Mouse (Mus musculus) cerebellum, adult 2 months (tissue): Measurements from ENCODE around the gene Slc36a4. TPM values are rescaled to one million over a fixed set of nuclear protein-coding genes. Genes with fewer than 3 reads are reported as not detected.

Experiments used
- DNase-seq, 2 experiments: peaks; one replicate each; pipeline ENCODE4 v3.0.0; 2021
- H3K27ac ChIP-seq: fragments of 200-500 bp; 2 replicates; pipeline ENCODE4 v1.5.1; 2012; ENCODE audit warnings: low read length, control low read depth, inconsistent platforms; ENCODE audit not compliant: insufficient read depth
- H3K27me3 ChIP-seq: fragments of 200-500 bp; 2 replicates; pipeline ENCODE4 v1.6.1; 2012; ENCODE audit warnings: inconsistent platforms, mild to moderate bottlenecking, low read length, moderate library complexity; ENCODE audit not compliant: control insufficient read depth, insufficient read depth
- H3K4me1 ChIP-seq: fragments of 200-500 bp; 2 replicates; pipeline ENCODE4 v1.6.1; 2011; ENCODE audit warnings: low read length; ENCODE audit not compliant: control insufficient read depth, insufficient read depth
- H3K4me3 ChIP-seq: fragments of 200-500 bp; replicated peaks from 2 replicates; pipeline ENCODE3; 2011; ENCODE audit warnings: mild to moderate bottlenecking, low read depth, low read length, control low read depth; ENCODE audit not compliant: insufficient read depth
- CTCF ChIP-seq: fragments of 200-500 bp; IDR thresholded peaks from 2 replicates; pipeline ENCODE4 v1.5.1; 2011; ENCODE audit warnings: low read depth, mild to moderate bottlenecking, control low read depth, low read length, moderate library complexity, borderline replicate concordance; ENCODE audit not compliant: insufficient read depth
- POLR2A ChIP-seq: fragments of 200-500 bp; IDR thresholded peaks from 2 replicates; pipeline ENCODE4 v1.6.1; 2011; ENCODE audit warnings: low read length, control low read depth, borderline replicate concordance; ENCODE audit not compliant: insufficient read depth
- WGBS: fragments of 180-500 bp; shearing (Covaris S2); methylation state at CpG from one replicate; pipeline ENCODE4 v1.1.7; 2018; 5-methylcytosine and 5-hydroxymethylcytosine counted together
- polyA plus RNA-seq: library from polyadenylated mRNA; depleted of rRNA; stranded (reverse); fragments of >200 nt; gene quantifications from 2 replicates; pipeline ENCODE4 v1.2.3, GENCODE M21; 2012

The Slc36a4 gene
- polyA plus RNA-seq, 1 experiment, result 27.3 TPM

DNA sequence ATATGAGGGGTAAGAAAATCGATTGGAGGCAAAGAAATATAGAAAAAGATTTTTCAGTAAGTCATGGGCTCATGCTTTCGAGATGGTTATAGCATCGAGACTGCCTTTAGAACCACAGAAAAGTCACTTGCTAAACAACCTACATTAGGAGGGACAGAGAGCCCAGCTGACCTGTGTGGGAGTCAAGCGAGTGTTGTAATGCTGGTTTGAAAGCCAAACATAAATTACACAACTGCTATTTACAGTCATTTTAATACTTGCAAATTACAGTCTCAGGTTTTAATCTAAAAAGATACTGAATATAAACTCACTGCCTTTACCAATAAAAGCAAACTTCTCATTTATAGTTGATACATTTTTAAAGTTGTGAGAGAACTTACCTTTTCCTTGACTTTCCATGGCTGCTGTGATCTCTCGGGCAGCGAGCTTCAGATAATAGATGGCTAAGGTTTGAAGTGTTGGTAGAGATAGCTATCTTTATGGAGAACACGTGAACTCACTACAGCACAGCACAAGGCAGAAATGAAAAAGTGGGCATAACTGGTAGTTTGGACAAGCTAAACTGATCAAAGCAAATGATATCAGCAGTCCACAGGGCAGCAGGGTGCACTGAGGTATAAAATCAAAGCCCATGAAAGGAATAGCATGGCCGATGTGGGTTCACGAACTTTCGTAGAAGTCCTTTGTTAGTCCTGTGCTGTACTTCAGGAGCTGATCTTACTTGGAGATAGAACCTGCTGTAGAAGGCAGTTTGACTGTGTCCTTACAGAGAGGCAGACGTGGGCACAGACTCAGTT lies 5.9 kb downstream of the Slc36a4 start:
- Histone ChIP-seq H3K4me3 (no peak overlapping the region), H3K27ac (no peak overlapping the region), H3K27me3 (no peaks in the 10 kb centered on the region), H3K4me1 (peaks cover 17% of the 10 kb centered on the region)
- DNase-seq, result no peak
- TF ChIP-seq CTCF, result no peak
- no peak for TF ChIP-seq POLR2A
- WGBS, result 91% methylated on average over 11 of the region's 11 CpGs

- WGBS, result 86% methylated on average over 4 of the region's 4 CpGs
- no peak for DNase-seq
- TF ChIP-seq POLR2A (no peak), CTCF (no peak)
- Histone ChIP-seq H3K27ac (no peak overlapping the region), H3K27me3 (no peaks in the 10 kb centered on the region; the same call in 1 of the 2 replicates), H3K4me1 (peaks cover 3% of the 10 kb centered on the region; the same call in 1 of the 2 replicates), H3K4me3 (no peak overlapping the region)
Measured at GRCm38 (mm10) chr9:15717363-15717762, 7.8 kb downstream of the Slc36a4 start.

- no peak for TF ChIP-seq POLR2A
- TF ChIP-seq CTCF, result no peak
- 91% methylated on average over 6 of the region's 6 CpGs for WGBS
- H3K4me1 ChIP-seq, result peaks cover 3% of the 10 kb centered on the region; the same call in 1 of the 2 replicates
- H3K4me3 ChIP-seq, result no peak overlapping the region
- no peak for DNase-seq
- H3K27me3 ChIP-seq, result no peaks in the 10 kb centered on the region; the same call in 1 of the 2 replicates
- H3K27ac ChIP-seq, result no peak overlapping the region
Measured at GRCm38 (mm10) chr9:15718295-15718694, 8.8 kb downstream of the Slc36a4 start.

DNA sequence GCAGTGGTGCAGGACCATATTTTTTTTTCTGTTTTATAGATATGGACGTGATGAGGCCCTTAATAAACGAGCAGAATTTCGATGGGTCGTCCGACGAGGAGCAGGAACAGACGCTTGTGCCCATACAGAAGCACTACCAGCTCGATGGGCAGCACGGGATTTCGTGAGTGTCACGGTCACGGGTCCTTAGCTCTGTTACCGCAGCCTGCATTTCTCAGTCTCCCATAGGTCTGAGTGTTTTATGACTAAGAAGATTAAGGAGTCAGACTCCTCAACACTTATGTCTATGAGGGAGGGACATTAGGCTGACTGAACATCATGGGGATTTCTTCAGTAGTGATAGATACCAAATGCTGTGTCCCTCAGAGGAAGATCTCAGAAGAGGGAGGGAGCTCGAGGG lies 10.1 kb downstream of the Slc36a4 start:
- no peak for DNase-seq
- H3K4me3 ChIP-seq, result no peak overlapping the region
- peaks cover 3% of the 10 kb centered on the region; the same call in 1 of the 2 replicates for H3K4me1 ChIP-seq
- H3K27me3 ChIP-seq, result no peaks in the 10 kb centered on the region; the same call in 1 of the 2 replicates
- TF ChIP-seq CTCF (no peak), POLR2A (no peak)
- 86% methylated on average over 14 of the region's 14 CpGs for WGBS
- no peak overlapping the region for H3K27ac ChIP-seq

GRCm38 (mm10) chr9:15720556-15720955 lies 11.0 kb downstream of the Slc36a4 start:
- WGBS, result 94% methylated on average over 8 of the region's 8 CpGs
- Histone ChIP-seq H3K27ac (no peak overlapping the region), H3K4me3 (no peak overlapping the region), H3K4me1 (peaks cover 3% of the 10 kb centered on the region; the same call in 1 of the 2 replicates), H3K27me3 (no peaks in the 10 kb centered on the region; the same call in 1 of the 2 replicates)
- DNase-seq, result no peak
- TF ChIP-seq POLR2A (no peak), CTCF (no peak)

- no peak for TF ChIP-seq CTCF
- no peak for TF ChIP-seq POLR2A
- no peaks in the 10 kb centered on the region; the same call in 1 of the 2 replicates for H3K27me3 ChIP-seq
- no peak overlapping the region for H3K27ac ChIP-seq
- H3K4me1 ChIP-seq, result no peaks in the 10 kb centered on the region; the same call in 1 of the 2 replicates
- DNase-seq, result no peak
- H3K4me3 ChIP-seq, result no peak overlapping the region
- WGBS, result 56% methylated on average over 6 of the region's 6 CpGs
Measured at GRCm38 (mm10) chr9:15721226-15721833, 11.8 kb downstream of the Slc36a4 start.

DNA sequence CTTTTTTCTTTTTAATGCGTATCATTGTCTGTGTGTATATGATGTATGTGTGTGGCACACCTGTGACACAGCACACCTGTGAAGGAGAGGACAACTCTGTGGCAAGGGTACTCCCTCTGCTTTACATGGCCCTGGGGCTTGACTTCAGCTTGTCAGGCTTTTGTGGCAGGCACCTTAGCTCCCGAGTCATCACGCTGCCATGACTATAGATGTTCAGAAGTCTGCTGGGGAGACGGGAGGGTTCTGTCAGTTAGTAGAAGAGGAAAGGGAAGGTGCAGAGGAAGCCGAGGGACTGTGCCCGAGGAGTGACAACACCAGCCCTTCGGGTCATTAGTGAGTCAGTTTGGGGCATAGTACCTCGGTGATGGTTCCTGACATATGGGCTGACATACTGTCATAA lies 13.0 kb downstream of the Slc36a4 start:
- DNase-seq, result no peak
- no peak for TF ChIP-seq POLR2A
- no peak for TF ChIP-seq CTCF
- H3K4me3 ChIP-seq, result no peak overlapping the region
- H3K27ac ChIP-seq, result no peak overlapping the region
- no peaks in the 10 kb centered on the region; the same call in 1 of the 2 replicates for H3K4me1 ChIP-seq
- WGBS, result 81% methylated on average over 8 of the region's 8 CpGs
- H3K27me3 ChIP-seq, result no peaks in the 10 kb centered on the region; the same call in 1 of the 2 replicates
